Mouse (Mus musculus): ENCODE measurements around the gene Arhgap24.

Gene Arhgap24

DNA sequence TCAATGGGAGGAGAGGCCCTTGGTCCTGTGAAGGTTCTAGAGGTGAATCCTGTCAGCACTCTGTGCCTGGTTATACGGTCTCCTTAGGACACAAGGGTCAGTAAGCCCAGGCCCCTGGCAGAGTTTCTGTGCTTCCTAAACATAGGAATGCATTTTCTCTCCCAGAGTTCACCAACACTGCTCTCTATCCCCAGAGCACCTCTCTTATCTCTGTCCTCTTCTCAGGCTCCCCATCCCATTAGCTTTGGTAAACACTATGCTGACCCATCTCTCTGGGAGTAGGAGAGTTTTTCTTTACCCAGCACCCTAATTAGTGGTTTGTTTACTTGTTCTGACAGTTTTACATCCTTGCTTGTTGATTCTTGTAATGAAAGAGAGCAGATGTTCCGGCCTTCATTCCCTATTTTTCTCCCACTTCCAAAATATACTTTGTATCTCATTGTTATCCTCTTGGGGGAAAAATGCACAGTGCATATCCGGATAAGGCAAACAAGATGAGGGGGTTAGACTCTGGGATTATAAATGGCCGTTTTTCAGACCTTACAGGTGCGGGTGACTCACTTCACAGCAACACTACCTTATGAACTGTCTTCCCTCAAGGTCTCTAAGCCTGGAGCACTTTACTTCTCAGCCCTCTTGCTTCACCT lies 270.6 kb downstream of the Arhgap24 start:
- peak; percentile 77 for DNase-seq

DNA sequence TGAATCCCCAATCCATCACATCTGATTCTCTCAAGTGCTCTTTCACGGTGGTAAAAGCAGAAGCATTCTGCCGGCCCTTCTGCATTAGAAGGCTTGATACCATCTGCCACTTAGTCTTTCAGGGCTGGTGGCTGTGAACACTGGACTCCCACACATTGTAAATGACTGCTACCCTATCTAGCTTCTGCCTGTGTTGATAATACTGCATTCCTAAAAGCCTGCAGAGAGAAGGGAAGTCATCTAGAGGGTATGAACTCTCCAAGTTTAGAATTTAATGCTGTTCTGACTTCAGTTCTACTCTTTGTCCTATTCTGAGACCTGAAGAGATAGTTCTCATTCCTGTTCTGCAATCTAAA lies 271.1 kb downstream of the Arhgap24 start:
- no peak for DNase-seq

DNA sequence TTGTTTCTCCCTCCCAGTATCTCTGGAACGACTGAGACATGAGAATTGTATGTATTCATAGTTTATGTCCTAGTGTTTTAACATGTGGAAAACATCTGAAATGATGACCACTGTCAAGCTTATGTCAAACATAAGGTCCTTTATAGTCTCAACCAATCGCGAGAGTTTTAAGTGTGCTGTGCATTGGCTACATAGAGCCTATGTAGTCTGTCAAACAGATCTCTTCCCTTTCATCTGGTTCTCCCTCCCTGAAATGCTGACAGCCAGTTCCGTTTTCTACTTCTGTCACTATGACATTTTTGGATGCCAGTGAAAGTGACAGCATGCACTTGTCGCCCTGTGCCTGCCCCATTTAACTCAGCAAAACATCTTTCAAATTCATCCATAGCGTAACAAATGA lies 275.8 kb downstream of the Arhgap24 start:
- DNase-seq = no peak

DNA sequence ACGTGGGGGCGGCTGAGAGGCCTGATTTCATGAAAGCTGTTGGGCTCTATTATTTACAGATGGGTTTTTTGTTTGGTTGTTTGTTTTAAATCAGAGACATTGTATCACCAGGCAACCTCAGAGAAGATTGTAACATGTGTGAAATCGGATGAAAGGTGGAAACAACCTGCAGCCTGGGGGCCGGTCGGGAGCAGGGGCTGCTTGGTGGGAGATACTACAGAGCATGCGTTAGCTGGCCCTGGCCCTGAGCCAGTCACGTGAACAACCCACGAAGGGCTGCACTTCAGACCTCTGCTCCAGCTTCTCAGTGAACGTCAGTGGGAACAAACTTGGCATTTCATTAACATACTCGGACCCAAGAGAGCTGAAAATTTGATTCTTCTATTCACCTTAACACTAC lies 284.5 kb downstream of the Arhgap24 start:
- DNase-seq = peak; percentile 68

DNA sequence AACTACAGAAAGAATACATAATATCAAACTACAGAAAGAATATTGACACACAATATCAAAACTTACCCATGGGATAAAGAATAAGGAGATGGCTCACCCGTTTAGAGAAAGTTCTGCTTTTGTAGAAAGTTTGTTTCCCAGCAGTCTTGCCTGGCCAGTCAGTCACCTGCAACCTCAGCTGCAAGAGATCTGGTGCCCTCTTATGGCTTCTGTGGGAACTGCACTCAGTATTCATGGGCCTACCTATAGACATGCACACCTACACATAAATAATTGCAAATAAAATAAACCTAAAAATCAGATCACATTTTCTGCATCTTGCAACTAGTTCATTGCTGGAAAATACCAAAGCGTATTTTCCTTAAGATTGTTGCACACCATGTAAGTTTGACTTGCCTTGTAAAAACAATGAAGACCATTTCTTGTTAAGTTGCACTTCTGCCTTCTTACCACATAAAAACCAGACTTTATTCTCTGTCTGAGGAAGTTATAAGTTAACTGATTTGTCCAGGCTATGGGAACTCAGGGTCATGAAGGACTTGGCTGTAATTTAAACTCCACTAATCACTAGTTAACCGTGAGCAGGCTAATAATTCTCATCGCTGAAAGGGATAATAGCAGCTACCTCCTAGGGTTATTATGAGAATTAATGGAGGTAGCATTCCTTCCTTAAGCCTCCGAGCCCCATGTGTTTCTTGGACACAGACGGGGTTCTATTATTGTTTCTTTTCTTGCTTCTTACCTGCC lies 285.3 kb downstream of the Arhgap24 start:
- peak; percentile 81 for DNase-seq

DNA sequence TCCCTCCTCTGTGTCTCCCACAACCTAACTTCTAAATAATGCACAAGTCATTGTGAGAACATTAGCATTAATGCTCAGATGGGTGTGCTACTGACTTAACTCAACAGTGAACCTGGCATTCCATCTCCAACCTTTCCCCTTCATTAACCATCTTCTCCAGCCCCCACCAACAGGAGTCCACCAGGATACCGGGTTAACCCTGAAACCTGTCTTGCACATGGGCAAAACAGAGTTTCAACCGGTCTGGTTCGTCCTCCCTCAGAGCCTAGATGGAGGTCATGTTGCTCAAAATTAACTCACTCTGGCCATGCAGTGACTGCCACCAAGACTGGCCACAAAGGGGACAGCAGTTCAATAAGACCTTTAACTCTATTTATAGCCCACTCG lies 285.9 kb downstream of the Arhgap24 start:
- DNase-seq = peak; percentile 74

DNA sequence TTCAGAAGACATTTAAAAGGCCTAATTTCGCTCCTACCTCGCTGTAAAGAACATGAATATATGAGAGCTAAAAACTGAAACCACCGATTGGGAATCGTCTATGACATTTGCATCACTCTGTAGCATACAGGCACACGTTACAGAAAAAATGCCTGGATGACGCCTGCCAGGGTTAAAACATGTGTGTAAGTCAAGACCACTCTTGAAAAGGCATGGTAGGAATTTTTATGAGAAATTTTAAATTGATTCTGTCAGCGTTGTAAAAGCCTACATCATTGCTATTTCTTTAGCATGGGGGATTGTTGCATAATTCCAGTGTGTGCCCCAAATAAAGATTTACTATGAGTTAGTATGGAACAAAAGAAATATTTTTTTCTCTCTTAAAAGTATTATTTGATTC lies 286.6 kb downstream of the Arhgap24 start:
- DNase-seq = no peak

DNA sequence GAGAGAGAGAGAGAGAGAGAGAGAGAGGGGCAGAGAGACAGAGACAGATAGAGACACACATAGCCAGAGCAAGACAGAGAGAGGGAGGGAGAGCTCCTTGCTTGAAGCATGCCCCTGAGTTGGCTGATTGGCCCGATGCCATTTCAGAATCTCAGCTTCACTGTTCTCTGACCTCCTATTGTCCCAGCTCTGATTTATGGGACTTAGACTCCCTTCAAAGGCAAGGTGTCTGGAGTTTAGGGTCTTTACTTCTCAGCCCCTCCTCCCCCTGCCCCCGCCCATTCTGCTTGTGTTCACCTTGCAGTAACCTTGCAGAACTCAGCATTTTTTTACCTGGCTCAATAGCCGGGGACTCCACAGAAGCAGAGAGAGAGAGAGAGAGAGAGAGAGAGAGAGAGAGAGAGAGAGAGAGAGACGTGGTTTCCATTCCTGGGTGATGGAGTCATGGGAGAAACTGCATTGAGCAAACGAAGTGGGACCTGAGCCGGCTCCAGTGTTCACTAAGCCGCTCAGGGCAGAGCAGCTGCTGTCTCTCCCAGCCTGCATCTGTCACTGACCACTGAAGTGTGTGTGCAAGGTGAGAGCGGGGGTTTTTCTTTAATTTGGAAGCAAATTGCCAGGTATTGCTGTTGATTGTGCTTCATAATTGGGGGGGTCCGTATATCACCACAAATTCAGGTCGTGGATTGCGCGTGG lies 287.3 kb downstream of the Arhgap24 start:
- DNase-seq = peak; percentile 82

DNA sequence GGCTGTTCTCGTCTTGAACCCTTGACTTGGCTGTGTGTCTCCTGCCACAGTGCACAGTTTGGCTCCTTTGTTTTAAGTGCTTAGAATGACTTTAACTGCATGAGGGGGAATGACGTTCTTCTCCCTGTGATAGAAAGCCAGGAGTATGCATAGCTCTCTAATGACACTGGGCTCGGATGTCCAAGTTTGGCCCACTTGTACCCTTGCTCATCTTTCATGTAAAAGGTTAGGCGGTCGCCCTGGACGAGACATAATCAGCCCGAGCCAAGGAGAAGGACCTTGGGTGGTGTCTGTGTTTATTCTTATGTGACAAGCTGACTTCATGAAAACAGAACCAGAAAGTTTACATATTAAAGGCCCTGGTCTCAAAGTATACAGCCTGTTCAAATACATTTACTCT lies 289.4 kb downstream of the Arhgap24 start:
- DNase-seq = no peak

DNA sequence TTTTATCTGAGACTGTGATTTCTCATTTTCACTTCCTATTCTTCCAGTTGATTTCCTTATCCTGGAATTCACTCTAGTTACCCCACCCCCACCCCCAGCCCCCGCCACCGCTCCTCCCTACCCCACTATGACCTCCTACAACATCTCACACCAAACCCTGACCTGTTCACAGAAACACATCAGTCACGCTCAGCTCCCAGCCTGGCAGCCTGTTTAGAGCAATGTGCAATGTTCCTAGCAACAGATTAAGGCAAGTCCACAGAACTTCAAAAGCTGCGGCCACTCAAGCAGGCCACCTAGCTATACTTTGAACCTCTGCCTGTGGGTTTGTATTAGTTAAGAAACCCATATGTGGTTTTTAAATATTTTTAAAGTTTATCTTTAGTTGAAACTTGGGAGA lies 293.3 kb downstream of the Arhgap24 start:
- DNase-seq = peak; percentile 60

DNA sequence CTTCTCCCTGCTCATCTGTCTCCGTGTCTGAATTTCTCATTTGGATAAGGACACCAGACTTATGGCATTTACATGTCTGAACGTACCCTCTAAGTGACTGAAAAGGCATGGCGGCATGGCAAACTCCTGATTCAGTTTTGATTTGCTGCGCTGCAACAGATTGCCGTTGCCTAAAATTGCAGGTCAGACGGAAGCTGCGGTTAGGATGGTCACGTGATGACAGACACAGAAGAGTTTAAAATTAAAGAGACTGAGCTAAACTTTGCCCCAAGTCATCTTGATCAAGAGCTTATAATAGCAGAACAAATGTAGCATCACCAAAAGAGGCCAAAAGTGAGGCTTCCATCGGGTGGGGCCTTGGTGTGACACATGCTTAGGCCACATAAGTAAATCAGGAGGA lies 296.1 kb downstream of the Arhgap24 start:
- no peak for DNase-seq

DNA sequence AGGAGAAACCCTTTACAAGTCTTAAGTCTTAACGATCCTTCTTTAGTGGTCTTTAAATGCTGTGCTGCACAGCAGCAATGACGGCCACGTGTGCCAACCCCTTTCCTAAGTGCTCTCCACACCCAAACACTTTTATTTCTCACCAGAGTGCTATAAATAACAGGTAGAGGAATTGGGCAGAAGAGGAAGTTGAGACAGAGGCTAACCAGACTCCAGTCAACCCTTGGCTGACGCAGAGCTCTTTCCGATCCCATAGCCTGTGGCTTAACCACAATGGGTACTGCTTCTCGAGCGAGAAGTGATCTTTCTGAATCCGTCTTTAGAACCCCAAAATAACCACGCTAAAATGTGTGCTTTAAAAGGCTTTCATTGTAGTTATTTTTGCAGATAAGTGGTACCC lies 296.7 kb downstream of the Arhgap24 start:
- no peak for DNase-seq

DNA sequence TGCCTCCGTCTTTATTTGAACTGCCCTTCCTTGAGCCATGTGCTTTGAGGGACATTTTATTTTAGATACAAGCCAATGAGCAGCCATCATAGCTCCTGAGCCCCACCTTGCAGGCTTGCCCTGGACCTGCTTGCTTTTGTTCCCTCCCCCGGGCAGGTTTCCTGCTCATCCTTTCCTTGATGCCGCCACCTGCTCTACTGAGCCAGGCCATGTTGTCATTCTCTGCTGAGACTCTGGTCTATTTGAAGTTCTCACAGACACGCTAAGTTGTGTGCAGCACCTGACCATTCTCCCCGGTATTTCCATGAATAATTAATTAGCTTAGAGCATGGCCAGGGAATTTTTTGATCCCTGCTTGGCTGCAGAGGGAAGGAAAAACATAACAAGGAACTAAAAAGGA lies 297.1 kb downstream of the Arhgap24 start:
- peak; percentile 46 for DNase-seq

DNA sequence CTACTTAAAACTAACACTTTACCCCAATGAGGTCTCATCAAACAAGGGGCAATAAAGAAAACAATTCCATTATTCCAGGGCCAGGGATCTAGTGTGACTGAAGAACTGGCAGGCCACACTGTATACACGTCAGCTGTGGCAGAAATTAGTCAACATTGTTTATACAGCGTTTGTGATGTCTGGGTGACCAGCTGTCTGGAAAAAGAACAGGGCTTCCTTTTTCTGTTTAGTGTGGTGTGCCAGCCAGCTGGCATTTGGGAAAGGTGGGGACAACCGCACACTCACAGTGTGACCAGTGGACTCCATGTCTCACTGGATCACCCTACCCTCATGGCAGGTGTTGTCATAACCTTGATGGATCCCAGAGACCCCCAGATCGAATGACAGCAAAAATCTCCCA lies 302.4 kb downstream of the Arhgap24 start:
- no peak for DNase-seq

DNA sequence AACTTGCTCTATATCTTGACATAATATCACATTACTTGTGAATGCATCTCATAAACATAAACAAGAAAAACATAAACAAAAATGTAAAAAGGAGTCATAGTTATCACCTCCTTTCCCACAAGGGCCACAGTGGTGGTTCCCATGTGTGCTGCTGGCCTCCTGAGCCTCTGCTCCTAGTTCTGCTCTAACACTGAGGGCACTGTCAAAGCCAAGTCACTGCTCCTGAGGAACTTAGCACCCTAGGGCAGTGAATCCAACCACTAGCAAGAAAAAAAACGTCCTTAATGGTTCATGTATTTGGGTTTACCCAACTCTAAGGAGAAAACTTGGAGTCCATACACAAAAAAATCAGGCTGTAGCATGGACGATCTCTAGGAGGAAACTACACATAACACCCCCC lies 304.9 kb downstream of the Arhgap24 start:
- no peak for DNase-seq

DNA sequence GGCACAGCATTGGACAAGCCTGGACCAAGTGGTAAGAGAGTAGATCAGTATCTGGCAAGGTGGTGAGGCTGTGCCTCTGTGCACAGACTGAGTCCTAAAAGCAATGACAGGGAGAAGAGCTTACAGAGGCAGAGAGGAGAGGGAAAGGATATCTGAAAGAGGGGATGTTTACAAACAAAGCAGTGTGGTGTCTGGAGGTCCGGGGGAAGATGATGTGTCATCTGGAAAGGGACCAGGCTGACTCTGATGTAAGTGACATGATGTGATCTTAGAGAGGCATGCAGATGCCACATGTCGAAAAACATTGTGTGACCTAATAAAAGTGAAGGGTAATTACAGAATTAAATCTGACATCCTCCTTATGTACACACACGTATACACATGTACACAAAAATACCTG lies 307.2 kb downstream of the Arhgap24 start:
- no peak for DNase-seq

DNA sequence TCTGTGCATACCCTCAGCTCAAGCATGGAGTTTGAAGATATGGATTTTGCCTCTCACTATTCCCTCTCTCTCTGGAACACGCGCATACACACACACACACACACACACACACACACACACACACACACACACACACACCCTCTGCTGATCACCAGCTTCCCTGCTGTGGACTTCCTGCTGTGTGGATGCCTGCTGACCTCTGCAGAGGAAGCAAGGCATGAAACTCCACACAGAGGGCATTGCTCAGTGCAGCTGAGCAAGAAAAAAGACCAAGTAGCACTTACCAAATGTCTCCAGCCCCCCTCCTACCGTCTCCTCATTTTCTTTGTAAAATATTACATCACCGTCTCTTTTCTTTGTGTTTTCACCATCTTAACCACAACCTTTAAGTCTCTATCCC lies 310.1 kb downstream of the Arhgap24 start:
- DNase-seq = no peak

DNA sequence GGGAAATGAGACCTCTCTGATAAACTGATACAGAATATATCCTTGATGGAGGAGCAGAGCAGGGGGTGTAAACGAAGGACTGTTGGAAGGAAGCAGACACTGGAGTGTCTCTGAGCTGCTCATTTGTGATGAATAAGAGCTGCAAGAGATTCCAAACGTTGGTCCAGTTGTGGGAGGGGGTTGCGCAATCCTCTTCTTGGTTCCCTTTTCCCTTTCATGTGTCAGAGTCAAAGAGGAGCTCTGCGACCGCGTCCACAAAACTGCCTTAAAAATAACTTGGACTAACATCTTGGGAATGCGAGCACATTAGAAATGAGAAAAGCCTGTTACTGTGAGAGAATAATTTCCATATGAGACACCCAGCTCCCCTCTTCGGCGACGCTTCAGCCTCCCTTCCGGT lies 312.3 kb downstream of the Arhgap24 start:
- no peak for DNase-seq

DNA sequence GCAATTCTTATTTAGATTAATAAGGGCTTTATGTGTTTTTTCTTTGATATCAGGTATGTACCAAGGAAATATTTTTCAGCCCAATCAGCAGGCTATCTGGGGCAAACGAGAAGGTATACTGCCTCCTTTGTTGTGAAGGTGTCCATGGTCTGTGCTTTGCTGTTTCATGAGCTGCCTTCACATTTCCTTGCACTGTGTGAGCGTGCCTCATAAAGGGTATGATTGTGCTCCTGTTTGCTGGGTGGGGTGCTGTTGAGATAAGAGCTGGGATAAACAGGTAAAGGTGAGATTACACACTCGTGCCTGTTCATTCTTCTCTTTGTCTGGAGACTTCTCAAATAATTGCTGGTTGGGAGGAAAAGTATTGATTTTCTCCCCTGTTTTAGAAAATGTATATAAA lies 320.3 kb downstream of the Arhgap24 start:
- DNase-seq = no peak

DNA sequence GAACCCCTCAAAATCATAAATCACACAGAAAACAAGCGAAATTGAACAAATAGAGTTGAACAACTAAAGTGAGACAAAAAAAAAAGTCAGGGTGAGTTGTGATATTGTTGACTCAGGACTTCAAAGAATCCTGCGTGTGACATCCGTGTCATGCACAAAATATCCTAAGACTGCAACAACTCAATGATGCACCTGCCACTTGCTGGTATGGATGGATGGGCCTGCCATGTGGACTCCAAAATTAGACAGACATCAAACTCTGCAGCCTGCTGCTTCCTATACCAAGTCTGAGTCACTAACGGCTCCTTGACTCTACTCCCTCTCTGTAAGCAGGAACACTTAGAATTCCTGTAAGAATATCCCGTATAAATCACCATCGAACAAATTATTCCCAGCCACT lies 321.6 kb downstream of the Arhgap24 start:
- no peak for DNase-seq

DNA sequence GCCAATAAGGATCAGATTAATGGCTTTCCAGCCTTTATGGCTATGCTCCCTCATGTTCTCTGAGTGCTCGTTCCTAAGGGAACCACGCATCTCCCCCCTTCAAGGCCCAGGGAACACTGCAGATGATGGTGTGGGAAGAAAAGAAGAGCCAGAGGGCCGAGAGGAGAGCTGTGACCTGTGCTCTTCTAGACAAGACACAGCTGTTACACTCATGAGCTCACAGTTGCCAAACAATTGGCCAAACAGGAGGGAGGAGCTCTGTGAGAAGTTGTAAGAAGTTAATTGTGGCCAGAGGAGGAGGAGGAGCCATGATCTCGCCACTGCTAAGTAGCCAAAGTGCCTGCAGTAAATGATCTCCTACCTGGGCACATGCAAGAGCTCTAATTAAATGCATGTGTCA lies 322.5 kb downstream of the Arhgap24 start:
- DNase-seq = peak; percentile 55

DNA sequence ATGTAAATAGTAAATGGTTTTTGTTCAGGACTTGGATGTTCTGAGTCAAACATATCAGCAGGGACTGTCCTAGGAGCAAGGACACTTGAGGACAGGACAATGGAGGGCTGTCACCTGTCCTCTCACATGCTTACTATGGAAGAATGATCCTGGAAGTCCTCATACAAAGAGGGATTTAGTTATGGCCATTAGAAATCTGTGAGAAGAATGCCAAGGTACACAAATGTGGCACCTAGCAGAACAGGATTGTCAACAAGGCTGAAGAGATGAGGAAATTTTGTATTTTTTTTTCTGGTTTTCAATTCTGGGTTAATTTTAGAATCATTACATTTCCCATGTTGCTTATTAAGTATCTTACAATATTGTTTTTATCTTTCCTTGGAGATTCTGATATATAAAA lies 326.3 kb downstream of the Arhgap24 start:
- no peak for DNase-seq

DNA sequence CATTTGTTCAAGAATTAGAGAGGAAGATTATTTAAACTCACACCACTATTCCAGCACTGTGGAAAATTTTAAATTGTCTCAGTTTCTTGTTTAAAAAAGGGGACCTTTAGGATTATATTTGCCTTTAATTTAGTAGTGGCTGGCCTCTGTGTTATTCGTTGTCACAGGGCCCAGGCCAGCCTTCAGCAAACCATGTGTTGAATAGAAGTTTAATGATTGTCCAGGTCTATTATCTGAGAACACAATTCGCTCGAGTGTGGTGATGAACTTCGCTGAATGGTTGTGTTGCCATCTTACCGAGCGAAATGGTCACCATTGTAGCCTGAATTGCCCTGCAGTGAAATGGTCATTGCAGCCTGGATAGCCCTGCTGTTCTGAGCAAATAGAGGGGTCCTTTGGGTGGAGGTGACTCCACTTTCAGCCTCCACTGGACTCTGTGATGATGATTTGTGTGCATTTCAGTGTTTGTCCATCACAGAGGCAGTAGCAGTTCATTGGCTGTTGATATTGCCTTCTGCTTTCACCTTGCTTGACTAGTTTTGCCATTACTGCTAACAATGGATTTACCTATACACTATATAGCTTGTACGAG lies 329.3 kb downstream of the Arhgap24 start:
- no peak for DNase-seq

DNA sequence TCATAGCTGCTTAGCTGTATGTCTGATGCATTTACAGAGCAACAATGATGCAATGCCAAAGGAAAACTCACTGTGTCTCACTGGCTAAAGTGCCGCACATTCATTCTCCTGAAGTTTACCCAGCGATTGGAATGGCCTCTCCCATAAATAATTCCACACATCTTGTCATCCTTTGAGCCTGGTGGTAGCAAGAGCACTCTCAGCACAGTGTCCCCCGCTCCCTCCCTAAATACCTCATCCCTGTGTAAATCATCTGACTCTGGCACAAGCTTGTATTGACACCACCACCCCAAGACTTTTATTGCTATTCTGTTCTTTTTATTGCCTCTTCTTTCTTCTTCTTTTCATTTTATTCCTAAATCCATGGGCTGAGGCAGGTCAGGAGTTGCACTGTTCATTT lies 332.1 kb downstream of the Arhgap24 start:
- DNase-seq = no peak
